Mouse (Mus musculus): Measurements from ENCODE around the gene 1300017J02Rik.
"Not testable (repeated sequence)": the region's sequence is repeated elsewhere in the genome, so short reads cannot be mapped to it uniquely, and the experiment has no call there.

1300017J02Rik gene

DNA sequence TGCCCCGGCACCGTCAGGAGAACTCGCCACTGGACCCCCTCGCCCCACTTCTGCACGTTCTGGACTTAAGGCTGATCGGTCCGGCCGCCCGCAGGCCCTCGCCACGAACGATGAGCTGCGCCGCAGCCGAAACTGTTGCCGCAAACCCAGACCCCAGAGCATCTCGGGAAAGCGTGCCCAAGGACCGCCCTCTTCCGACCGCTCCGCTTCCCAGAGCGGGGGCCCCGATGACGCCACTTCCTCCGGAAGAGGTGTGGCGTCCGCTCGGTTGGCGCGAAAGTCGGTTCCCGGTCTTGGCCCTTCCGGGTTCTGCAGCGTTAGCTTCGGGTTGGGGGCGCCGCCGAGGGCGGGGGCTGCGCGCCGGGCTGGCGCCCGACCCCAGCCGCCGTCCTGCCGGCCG is at the start of gene 1300017J02Rik, which contains the start of gene Topbp1:
Gene 1300017J02Rik, minus strand, starts transcription at position 156 of the 400 bp plus-strand sequence.
Gene Topbp1, plus strand, starts transcription at position 289 of the 400 bp plus-strand sequence.
- peak; percentile 90 to 94 for DNase-seq

- not testable (repeated sequence) for DNase-seq
These were observed 48.8 kb upstream of the 1300017J02Rik start for GRCm38 (mm10) chr9:103353500-103354260.

GRCm38 (mm10) chr9:103348791-103349190 is 43.9 kb upstream of the 1300017J02Rik start:
- DNase-seq = no peak

GRCm38 (mm10) chr9:103347996-103348490 is 43.2 kb upstream of the 1300017J02Rik start:
- DNase-seq = no peak

- DNase-seq = no peak
These were observed 42.2 kb upstream of the 1300017J02Rik start for GRCm38 (mm10) chr9:103347045-103347444.

DNA sequence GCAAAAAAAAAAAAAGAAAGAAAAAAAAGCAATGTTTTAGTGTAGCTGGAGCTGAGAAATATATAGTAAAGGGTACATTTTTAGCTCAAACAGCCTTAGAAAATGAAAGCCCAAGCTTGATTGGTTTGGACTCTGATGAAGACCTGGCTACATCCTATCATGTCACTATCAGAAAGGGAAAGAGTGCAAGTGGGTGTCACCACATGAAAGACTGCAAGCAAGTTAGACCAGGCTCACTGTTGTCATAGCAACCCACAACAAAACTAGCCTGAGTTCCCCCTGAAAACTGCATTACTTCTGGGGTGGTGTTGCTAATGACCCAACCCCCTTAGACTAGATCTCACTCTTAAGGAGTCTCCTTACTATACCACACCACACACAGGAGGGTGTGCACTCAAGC is 32.0 kb upstream of the 1300017J02Rik start:
- DNase-seq = no peak

GRCm38 (mm10) chr9:103332663-103333062 is 27.8 kb upstream of the 1300017J02Rik start:
- DNase-seq = no peak

DNA sequence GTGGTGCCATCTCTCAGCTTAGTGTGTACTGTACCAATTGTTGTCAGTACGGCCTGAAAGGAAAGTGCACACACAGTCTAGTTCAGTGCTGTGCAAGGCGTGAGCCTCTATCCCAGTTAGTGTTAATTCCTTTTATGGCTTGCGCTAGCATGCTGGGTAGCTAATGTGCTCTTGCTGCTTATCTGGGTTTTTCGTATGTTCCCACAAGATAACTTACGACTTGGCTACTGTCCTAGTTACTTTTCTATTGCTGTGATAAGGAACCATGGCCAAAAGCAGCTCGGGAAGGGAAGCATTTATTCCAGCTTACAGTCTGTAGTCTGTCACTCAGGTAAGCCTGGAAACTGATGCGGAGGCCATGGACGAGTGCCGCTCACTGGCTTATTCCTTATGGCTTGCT is 21.6 kb upstream of the 1300017J02Rik start:
- no peak for DNase-seq

DNA sequence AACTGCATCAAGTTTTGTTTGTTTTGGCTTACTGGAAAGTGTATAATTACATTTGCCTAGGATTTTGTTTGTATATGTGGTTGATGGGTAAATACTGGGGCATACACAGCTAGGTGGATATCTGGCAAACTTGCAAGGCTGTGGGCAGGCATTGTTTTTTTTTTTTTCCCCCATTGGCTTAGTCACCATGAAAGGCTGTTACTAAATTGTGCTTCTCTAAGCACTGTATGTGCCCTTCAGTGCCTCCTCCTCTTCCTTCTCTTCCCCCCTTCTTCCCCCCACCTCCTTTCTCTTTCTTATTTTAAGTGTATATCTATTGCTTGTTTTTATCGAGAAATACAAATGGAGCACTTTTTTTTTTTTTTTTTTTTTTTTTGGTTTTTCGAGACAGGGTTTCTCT is 19.8 kb upstream of the 1300017J02Rik start:
- no peak for DNase-seq

DNA sequence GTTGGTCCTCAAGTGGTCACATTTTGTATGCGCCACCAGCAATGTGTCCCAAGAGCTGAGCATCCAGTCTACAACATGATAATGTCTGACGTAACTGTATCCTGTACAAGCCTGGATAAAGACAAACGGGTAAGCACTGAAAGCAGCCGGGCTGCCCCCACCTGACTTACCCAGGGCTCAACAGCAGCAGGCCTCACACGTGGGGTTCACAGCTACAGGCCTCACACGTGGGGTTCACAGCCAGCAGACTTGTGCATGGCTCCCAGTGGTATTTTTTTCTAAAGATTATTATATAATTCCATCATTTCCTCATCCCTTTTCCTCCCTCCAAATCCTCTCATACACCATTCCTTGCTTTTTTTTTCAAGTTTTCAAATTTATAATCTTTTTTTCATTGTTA is 5.0 kb upstream of the 1300017J02Rik start:
- no peak for DNase-seq

DNA sequence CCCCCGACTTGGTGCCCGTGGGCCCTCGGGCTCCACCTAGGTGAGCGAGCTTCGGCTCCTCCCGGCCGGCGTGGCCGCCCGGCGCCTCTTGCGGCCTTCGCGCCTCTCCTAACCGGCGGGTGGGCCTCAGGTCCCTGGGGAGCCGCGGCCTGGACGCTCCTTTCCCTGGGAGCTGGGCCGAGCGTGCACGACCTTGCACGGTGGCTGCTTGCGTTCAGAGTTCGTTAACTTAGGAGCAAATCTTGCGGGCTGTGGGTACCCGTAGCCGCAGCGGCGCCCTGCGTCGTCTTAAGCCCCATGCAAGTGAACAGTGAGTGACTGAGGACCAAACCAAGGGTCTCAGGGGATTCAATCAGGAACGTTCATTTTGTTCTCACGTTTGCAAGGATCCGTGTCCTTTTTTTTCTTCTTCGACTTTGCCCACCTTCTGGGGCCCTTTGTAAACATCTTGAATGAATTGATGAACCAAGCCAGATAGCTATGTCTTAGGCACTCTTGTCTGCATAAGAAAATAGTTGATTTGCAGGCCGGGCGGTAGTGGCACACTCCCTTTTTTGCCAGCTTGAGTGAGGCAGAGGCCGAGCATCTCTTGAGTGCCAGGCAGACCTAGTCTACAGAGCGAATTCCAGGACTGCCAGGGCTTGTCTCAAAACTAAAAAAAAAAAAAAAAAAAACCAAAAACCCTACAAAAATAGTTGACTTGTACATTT is 605 bp upstream of the 1300017J02Rik start:
- DNase-seq = peak in 1 of 2 experiments; percentile 12

DNA sequence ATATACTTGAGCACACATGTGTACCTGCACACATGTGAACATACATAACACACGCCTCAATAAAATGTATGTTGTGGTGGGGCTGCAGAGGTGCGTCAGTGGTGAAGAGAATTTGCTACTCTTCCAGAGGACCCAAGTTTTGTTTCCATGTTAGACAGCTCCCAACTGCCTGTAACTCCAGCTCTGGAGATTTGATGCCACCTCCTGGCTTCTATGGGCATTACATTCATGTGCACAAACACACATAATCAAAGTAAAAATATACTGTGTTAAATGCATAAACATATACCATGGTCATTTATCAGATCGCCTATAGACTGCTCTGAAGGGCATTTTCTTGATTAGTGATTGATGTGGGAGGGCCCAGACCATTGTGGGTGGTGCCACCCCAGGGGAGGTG is 2.2 kb downstream of the 1300017J02Rik start:
- peak; percentile 34 to 49 for DNase-seq

GRCm38 (mm10) chr9:103302239-103302638 is 2.6 kb downstream of the 1300017J02Rik start:
- no peak for DNase-seq

DNA sequence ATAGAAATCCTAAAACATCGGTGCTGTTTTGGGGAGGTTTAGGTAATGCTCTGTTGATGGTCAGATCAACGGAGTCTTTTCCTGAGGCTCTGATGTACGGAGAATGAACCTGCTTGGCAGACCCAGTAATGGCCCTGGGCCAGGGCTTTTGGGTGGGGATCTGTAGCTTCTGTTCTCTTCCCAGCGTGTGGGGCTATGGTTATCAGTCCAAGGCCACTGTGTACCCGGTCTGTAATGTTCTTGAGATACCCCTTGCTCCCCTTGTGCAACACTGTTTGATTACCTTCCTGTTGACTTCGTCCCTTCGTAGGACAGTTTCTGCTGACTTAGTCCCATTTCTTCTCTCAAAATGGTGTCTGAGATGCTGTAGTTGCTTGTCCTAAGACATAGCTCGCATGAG is 3.8 kb downstream of the 1300017J02Rik start:
- DNase-seq = no peak

- no peak for DNase-seq
These were observed 10.4 kb downstream of the 1300017J02Rik start for GRCm38 (mm10) chr9:103294507-103294906.

- DNase-seq = no peak
These were observed 16.2 kb downstream of the 1300017J02Rik start for GRCm38 (mm10) chr9:103288489-103289180.

- DNase-seq = no peak
These were observed 16.9 kb downstream of the 1300017J02Rik start for GRCm38 (mm10) chr9:103287840-103288488.

- no peak for DNase-seq
These were observed 17.9 kb downstream of the 1300017J02Rik start for GRCm38 (mm10) chr9:103286901-103287422.

DNA sequence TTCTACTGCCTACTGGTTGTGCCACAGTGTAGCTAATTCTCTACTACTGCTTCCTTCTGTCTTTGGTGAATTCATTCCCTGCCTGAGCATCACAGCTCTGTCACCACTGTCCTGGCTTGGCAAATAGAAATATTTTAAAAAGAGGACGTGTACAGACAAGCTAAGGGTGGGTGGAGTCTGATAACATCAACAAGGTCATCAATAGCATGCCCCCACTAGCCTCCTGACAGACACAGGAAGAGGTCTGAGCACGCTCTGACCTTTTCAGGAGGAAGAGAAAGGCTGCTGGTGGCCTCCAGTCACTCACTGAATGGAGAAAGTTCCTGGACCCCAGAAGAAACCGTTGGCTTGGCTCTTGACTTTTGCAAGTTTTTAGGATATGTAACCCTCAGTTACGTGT is 18.5 kb downstream of the 1300017J02Rik start:
- DNase-seq = no peak

DNA sequence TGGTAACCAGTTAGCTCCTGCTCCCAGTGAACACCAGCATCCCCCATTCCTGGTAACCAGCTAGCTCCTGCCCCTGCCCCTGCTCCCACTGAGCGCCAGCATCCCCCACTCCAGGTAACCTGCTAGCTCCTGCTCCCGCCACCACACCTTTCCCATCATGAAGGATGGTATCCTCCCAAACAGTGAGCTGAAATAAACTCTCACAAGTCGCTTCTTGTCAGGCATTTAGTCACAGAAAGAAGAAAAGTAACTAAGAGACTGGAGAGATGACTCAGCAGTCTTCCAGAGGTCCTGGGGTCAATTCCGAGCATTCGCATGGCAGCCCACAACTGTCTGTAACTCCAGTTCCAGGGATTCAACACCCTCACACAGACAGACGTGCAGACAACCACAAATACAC is 28.0 kb downstream of the 1300017J02Rik start:
- no peak for DNase-seq

GRCm38 (mm10) chr9:103275676-103276075 is 29.2 kb downstream of the 1300017J02Rik start:
- DNase-seq = no peak

- no peak for DNase-seq
These were observed 30.1 kb downstream of the 1300017J02Rik start for GRCm38 (mm10) chr9:103274819-103275218.

All from thymus, postnatal 36 days (tissue).